Mouse (Mus musculus): ENCODE data around the gene Hnrnph3. TPM values are rescaled to one million over a fixed set of nuclear protein-coding genes. Genes with fewer than 3 reads are reported as not detected.

The Hnrnph3 gene
- polyA plus RNA-seq, 1 experiment from 2014 or later: 75.0 TPM

- DNase-seq (ENCODE audit: low spot score) (no peak), ATAC-seq (ENCODE audit: low FRiP score) (no peak)
- H3K9me3 ChIP-seq (ENCODE audit: control insufficient read depth, low read length): no peaks in the 10 kb centered on the region
- no peak overlapping the region for H3K4me3 ChIP-seq (replicated peaks; ENCODE audit: low read length)
- H3K4me1 ChIP-seq (replicated peaks; ENCODE audit: control insufficient read depth, insufficient read depth, low read length): no peaks in the 10 kb centered on the region
- H3K9ac ChIP-seq: no peak overlapping the region
- no peaks in the 10 kb centered on the region for H3K27me3 ChIP-seq (ENCODE audit: control insufficient read depth, insufficient read depth, low read length)
- H3K27ac ChIP-seq: no peak overlapping the region
- 85% methylated on average over 5 of the region's 5 CpGs for WGBS
- H3K4me2 ChIP-seq (replicated peaks): no peak overlapping the region
- no peaks in the 10 kb centered on the region for H3K36me3 ChIP-seq (replicated peaks; ENCODE audit: control insufficient read depth, insufficient read depth)
These were observed 16.0 kb upstream of the Hnrnph3 start for GRCm38 (mm10) chr10:63039867-63040628.

GRCm38 (mm10) chr10:63038571-63039320 is 14.7 kb upstream of the Hnrnph3 start:
- Histone ChIP-seq H3K9ac (no peak overlapping the region), H3K27me3 (ENCODE audit: control insufficient read depth, insufficient read depth, low read length) (no peaks in the 10 kb centered on the region), H3K4me1 (replicated peaks; ENCODE audit: control insufficient read depth, insufficient read depth, low read length) (no peaks in the 10 kb centered on the region), H3K27ac (no peak overlapping the region), H3K4me2 (replicated peaks) (no peak overlapping the region), H3K9me3 (ENCODE audit: control insufficient read depth, low read length) (no peaks in the 10 kb centered on the region), H3K4me3 (replicated peaks; ENCODE audit: low read length) (no peak overlapping the region), H3K36me3 (replicated peaks; ENCODE audit: control insufficient read depth, insufficient read depth) (no peaks in the 10 kb centered on the region)
- DNase-seq (ENCODE audit: low spot score) (no peak), ATAC-seq (ENCODE audit: low FRiP score) (no peak)
- 62% methylated on average over 13 of the region's 14 CpGs for WGBS

- H3K9me3 ChIP-seq (ENCODE audit: control insufficient read depth, low read length): no peaks in the 10 kb centered on the region
These were observed 8.9 kb upstream of the Hnrnph3 start for GRCm38 (mm10) chr10:63032956-63033355.

GRCm38 (mm10) chr10:63032267-63032666 is 8.2 kb upstream of the Hnrnph3 start:
- no peaks in the 10 kb centered on the region for H3K27me3 ChIP-seq (ENCODE audit: control insufficient read depth, insufficient read depth, low read length)
- no peak overlapping the region for H3K9ac ChIP-seq
- H3K4me2 ChIP-seq (replicated peaks): no peak overlapping the region
- no peak overlapping the region for H3K27ac ChIP-seq
- H3K9me3 ChIP-seq (ENCODE audit: control insufficient read depth, low read length): no peaks in the 10 kb centered on the region
- no peaks in the 10 kb centered on the region for H3K36me3 ChIP-seq (replicated peaks; ENCODE audit: control insufficient read depth, insufficient read depth)
- H3K4me1 ChIP-seq (replicated peaks; ENCODE audit: control insufficient read depth, insufficient read depth, low read length): peaks cover 2% of the 10 kb centered on the region
- ATAC-seq (ENCODE audit: low FRiP score) (no peak), DNase-seq (ENCODE audit: low spot score) (no peak)
- 86% methylated on average over 3 of the region's 3 CpGs for WGBS
- no peak overlapping the region for H3K4me3 ChIP-seq (replicated peaks; ENCODE audit: low read length)

More at GRCm38 (mm10) chr10:63032956-63033355, 8.9 kb upstream of the Hnrnph3 start:
- Histone ChIP-seq H3K27me3 (ENCODE audit: control insufficient read depth, insufficient read depth, low read length) (no peaks in the 10 kb centered on the region), H3K4me1 (replicated peaks; ENCODE audit: control insufficient read depth, insufficient read depth, low read length) (no peaks in the 10 kb centered on the region; the same call in 1 of the 2 replicates), H3K4me3 (replicated peaks; ENCODE audit: low read length) (no peak overlapping the region), H3K36me3 (replicated peaks; ENCODE audit: control insufficient read depth, insufficient read depth) (no peaks in the 10 kb centered on the region), H3K9ac (no peak overlapping the region), H3K4me2 (replicated peaks) (no peak overlapping the region), H3K27ac (no peak overlapping the region)
- 64% methylated on average over 3 of the region's 3 CpGs for WGBS
- ATAC-seq (ENCODE audit: low FRiP score): no peak
- no peak for DNase-seq (ENCODE audit: low spot score)

GRCm38 (mm10) chr10:63028396-63028795 is 4.4 kb upstream of the Hnrnph3 start:
- H3K4me2 ChIP-seq (replicated peaks): no peak overlapping the region

GRCm38 (mm10) chr10:63027376-63028161 is 3.6 kb upstream of the Hnrnph3 start:
- Histone ChIP-seq H3K4me3 (replicated peaks; ENCODE audit: low read length) (no peak overlapping the region), H3K4me2 (replicated peaks) (peak overlapping the region; percentile 62; the same call in 1 of the 2 replicates), H3K4me1 (replicated peaks; ENCODE audit: control insufficient read depth, insufficient read depth, low read length) (peaks cover 25% of the 10 kb centered on the region), H3K27me3 (ENCODE audit: control insufficient read depth, insufficient read depth, low read length) (no peaks in the 10 kb centered on the region), H3K9ac (no peak overlapping the region), H3K9me3 (ENCODE audit: control insufficient read depth, low read length) (no peaks in the 10 kb centered on the region), H3K36me3 (replicated peaks; ENCODE audit: control insufficient read depth, insufficient read depth) (no peaks in the 10 kb centered on the region), H3K27ac (peak overlapping the region; percentile 99)
- 79% methylated on average over 10 of the region's 10 CpGs for WGBS
- DNase-seq (ENCODE audit: low spot score) (no peak), ATAC-seq (ENCODE audit: low FRiP score) (no peak)

More at GRCm38 (mm10) chr10:63028396-63028795, 4.4 kb upstream of the Hnrnph3 start:
- DNase-seq (ENCODE audit: low spot score): no peak
- Histone ChIP-seq H3K27me3 (ENCODE audit: control insufficient read depth, insufficient read depth, low read length) (no peaks in the 10 kb centered on the region), H3K4me3 (replicated peaks; ENCODE audit: low read length) (no peak overlapping the region), H3K9ac (no peak overlapping the region), H3K27ac (peak overlapping the region; percentile 99; the same call in 1 of the 2 replicates), H3K4me1 (replicated peaks; ENCODE audit: control insufficient read depth, insufficient read depth, low read length) (peaks cover 25% of the 10 kb centered on the region), H3K36me3 (replicated peaks; ENCODE audit: control insufficient read depth, insufficient read depth) (no peaks in the 10 kb centered on the region), H3K9me3 (ENCODE audit: control insufficient read depth, low read length) (no peaks in the 10 kb centered on the region)
- ATAC-seq (ENCODE audit: low FRiP score): no peak
- WGBS: 49% methylated on average over 4 of the region's 4 CpGs

GRCm38 (mm10) chr10:63026795-63027160 is 2.8 kb upstream of the Hnrnph3 start:
- WGBS: 16% methylated on average over 6 of the region's 6 CpGs
- Histone ChIP-seq H3K9ac (peak overlapping the region; percentile 32; the same call in 1 of the 2 replicates), H3K27me3 (ENCODE audit: control insufficient read depth, insufficient read depth, low read length) (no peaks in the 10 kb centered on the region), H3K4me1 (replicated peaks; ENCODE audit: control insufficient read depth, insufficient read depth, low read length) (peaks cover 29% of the 10 kb centered on the region), H3K4me2 (replicated peaks) (peak overlapping the region; percentile 62), H3K4me3 (replicated peaks; ENCODE audit: low read length) (no peak overlapping the region), H3K27ac (peak overlapping the region; percentile 99), H3K36me3 (replicated peaks; ENCODE audit: control insufficient read depth, insufficient read depth) (no peaks in the 10 kb centered on the region), H3K9me3 (ENCODE audit: control insufficient read depth, low read length) (no peaks in the 10 kb centered on the region)
- ATAC-seq (ENCODE audit: low FRiP score) (no peak), DNase-seq (ENCODE audit: low spot score) (no peak)

GRCm38 (mm10) chr10:63026156-63026794 is 2.3 kb upstream of the Hnrnph3 start:
- 5% methylated on average over 8 of the region's 8 CpGs for WGBS
- DNase-seq (ENCODE audit: low spot score): peak; percentile 83
- peaks cover 34% of the 10 kb centered on the region for H3K4me1 ChIP-seq (replicated peaks; ENCODE audit: control insufficient read depth, insufficient read depth, low read length)
- no peak for ATAC-seq (ENCODE audit: low FRiP score)
- peak overlapping the region; percentile 32; the same call in 1 of the 2 replicates for H3K9ac ChIP-seq
- H3K4me2 ChIP-seq (replicated peaks): peak overlapping the region; percentile 62
- no peaks in the 10 kb centered on the region for H3K9me3 ChIP-seq (ENCODE audit: control insufficient read depth, low read length)
- H3K27me3 ChIP-seq (ENCODE audit: control insufficient read depth, insufficient read depth, low read length): no peaks in the 10 kb centered on the region
- H3K27ac ChIP-seq: peak overlapping the region; percentile 99
- H3K36me3 ChIP-seq (replicated peaks; ENCODE audit: control insufficient read depth, insufficient read depth): no peaks in the 10 kb centered on the region
- no peak overlapping the region for H3K4me3 ChIP-seq (replicated peaks; ENCODE audit: low read length)

Data from hindbrain, embryonic 14.5 days (tissue).